Mouse (Mus musculus) embryonic facial prominence, embryonic 15.5 days (tissue): ENCODE data around the gene C1qtnf5. TPM values are rescaled to one million over a fixed set of nuclear protein-coding genes. Genes with fewer than 3 reads are reported as not detected.

Experiments
- ATAC-seq: fragments of 200-750 bp; cut with Nextera tagmentation; 2 replicates; pipeline ENCODE4 v1.8.0; 2017; ENCODE audit warnings: low read depth, moderate TSS enrichment; ENCODE audit not compliant: insufficient number of reproducible peaks, low FRiP score, low TSS enrichment
- H3K27ac ChIP-seq: fragments of 300-500 bp; sonication (generic); replicated peaks from 2 replicates; pipeline ENCODE4 v1.5.1; 2015; ENCODE audit warnings: mild to moderate bottlenecking, inconsistent platforms
- H3K27me3 ChIP-seq: fragments of 300-500 bp; sonication (generic); 2 replicates; pipeline ENCODE4 v1.6.1; 2015; ENCODE audit warnings: inconsistent platforms
- H3K36me3 ChIP-seq: fragments of 300-500 bp; sonication (generic); 2 replicates; pipeline ENCODE4 v1.6.1; 2015; ENCODE audit warnings: mild to moderate bottlenecking, inconsistent platforms
- H3K4me1 ChIP-seq: fragments of 300-500 bp; sonication (generic); 2 replicates; pipeline ENCODE4 v1.6.1; 2015; ENCODE audit warnings: inconsistent platforms
- H3K4me2 ChIP-seq: fragments of 300-500 bp; sonication (generic); replicated peaks from 2 replicates; pipeline ENCODE4 v1.6.1; 2015; ENCODE audit warnings: mild to moderate bottlenecking, inconsistent platforms
- H3K4me3 ChIP-seq: fragments of 300-500 bp; sonication (generic); replicated peaks from 2 replicates; pipeline ENCODE4 v1.5.1; 2015; ENCODE audit warnings: mild to moderate bottlenecking, inconsistent platforms
- H3K9ac ChIP-seq: fragments of 300-500 bp; sonication (generic); 2 replicates; pipeline ENCODE4 v1.6.1; 2015; ENCODE audit warnings: inconsistent platforms
- H3K9me3 ChIP-seq: fragments of 300-500 bp; sonication (generic); replicated peaks from 2 replicates; pipeline ENCODE4 v1.6.1; 2016; ENCODE audit warnings: inconsistent platforms
- WGBS: fragments of 180-500 bp; shearing (Covaris S2); methylation state at CpG from one replicate; pipeline ENCODE4 v1.1.7; 2015; 5-methylcytosine and 5-hydroxymethylcytosine counted together
- polyA plus RNA-seq: library from polyadenylated mRNA; unstranded; fragments of >200 nt; fragmentation: Nextera tagmentation; extraction: Ambion mirVana; gene quantifications from 2 replicates; pipeline ENCODE4 v1.2.1, GENCODE M21; 2015

Gene C1qtnf5
- 5.3 and 6.0 TPM in 2 replicates for polyA plus RNA-seq

- ATAC-seq = peak; percentile 52
- Histone ChIP-seq H3K4me1 (peaks cover 50% of the 10 kb centered on the region), H3K9ac (no peak within 1 kb of the TSS), H3K27me3 (no peaks in the 10 kb centered on the region), H3K4me2 (peak within 1 kb of the TSS; percentile 35), H3K4me3 (peak within 1 kb of the TSS; percentile 20), H3K27ac (peak within 1 kb of the TSS; percentile 84), H3K9me3 (no peaks in the 10 kb centered on the region), H3K36me3 (peaks cover 9% of the 10 kb centered on the region)
- WGBS = 24% methylated on average over 8 of the region's 8 CpGs
Measured at GRCm38 (mm10) chr9:44107110-44107509, at the start of gene C1qtnf5. TSS of gene C1qtnf5 (plus strand) at chr9:44107245.

- WGBS = 77% methylated on average over 6 of the region's 6 CpGs
- Histone ChIP-seq H3K27ac (no peak overlapping the region), H3K4me1 (no peaks in the 10 kb centered on the region), H3K9me3 (no peaks in the 10 kb centered on the region), H3K36me3 (no peaks in the 10 kb centered on the region), H3K27me3 (no peaks in the 10 kb centered on the region), H3K4me2 (no peak overlapping the region), H3K4me3 (no peak overlapping the region), H3K9ac (no peak overlapping the region)
- no peak for ATAC-seq
Measured at GRCm38 (mm10) chr9:44058606-44059005, 48.4 kb upstream of the C1qtnf5 start.

- WGBS = 48% methylated on average over 1 of the region's 1 CpGs
- Histone ChIP-seq H3K27me3 (no peaks in the 10 kb centered on the region), H3K9ac (no peak overlapping the region), H3K4me2 (no peak overlapping the region), H3K9me3 (no peaks in the 10 kb centered on the region), H3K27ac (no peak overlapping the region), H3K36me3 (no peaks in the 10 kb centered on the region), H3K4me1 (peaks cover 13% of the 10 kb centered on the region; the same call in 1 of the 2 replicates), H3K4me3 (no peak overlapping the region)
- ATAC-seq = no peak
Measured at GRCm38 (mm10) chr9:44065177-44065576, 41.9 kb upstream of the C1qtnf5 start.

GRCm38 (mm10) chr9:44066785-44067225 is 40.2 kb upstream of the C1qtnf5 start, which contains the start of gene Usp2:
TSS of gene Usp2 (plus strand) at chr9:44067021.
- ATAC-seq = peak; percentile 96
- 0% methylated on average over 38 of the region's 38 CpGs for WGBS
- H3K4me3 ChIP-seq = peak within 1 kb of the TSS; percentile 60

GRCm38 (mm10) chr9:44067241-44067959 is 39.6 kb upstream of the C1qtnf5 start:
- H3K27me3 ChIP-seq = no peaks in the 10 kb centered on the region
- H3K9me3 ChIP-seq = no peaks in the 10 kb centered on the region
- peak overlapping the region; percentile 95 for H3K4me2 ChIP-seq
- H3K27ac ChIP-seq = peak overlapping the region; percentile 60
- peak overlapping the region; percentile 39 for H3K9ac ChIP-seq
- H3K4me1 ChIP-seq = peaks cover 30% of the 10 kb centered on the region
- no peaks in the 10 kb centered on the region for H3K36me3 ChIP-seq
- peak overlapping the region; percentile 60 for H3K4me3 ChIP-seq
- peak; percentile 20 for ATAC-seq
- WGBS = 5% methylated on average over 15 of the region's 15 CpGs

More at GRCm38 (mm10) chr9:44066785-44067225, 40.2 kb upstream of the C1qtnf5 start, which contains the start of gene Usp2:
- Histone ChIP-seq H3K4me1 (peaks cover 24% of the 10 kb centered on the region), H3K9me3 (no peaks in the 10 kb centered on the region), H3K36me3 (no peaks in the 10 kb centered on the region), H3K9ac (peak within 1 kb of the TSS; percentile 39), H3K4me2 (peak within 1 kb of the TSS; percentile 95), H3K27ac (peak within 1 kb of the TSS; percentile 60), H3K27me3 (no peaks in the 10 kb centered on the region)

- Histone ChIP-seq H3K4me3 (no peak overlapping the region), H3K9me3 (no peaks in the 10 kb centered on the region), H3K36me3 (no peaks in the 10 kb centered on the region), H3K4me1 (peaks cover 33% of the 10 kb centered on the region), H3K27me3 (no peaks in the 10 kb centered on the region), H3K4me2 (peak overlapping the region; percentile 95), H3K9ac (no peak overlapping the region), H3K27ac (no peak overlapping the region)
- 66% methylated on average over 6 of the region's 6 CpGs for WGBS
- ATAC-seq = no peak
Measured at GRCm38 (mm10) chr9:44067960-44068330, 39.1 kb upstream of the C1qtnf5 start.

- no peak for ATAC-seq
- no peak overlapping the region for H3K9ac ChIP-seq
- WGBS = 22% methylated on average over 7 of the region's 7 CpGs
Measured at GRCm38 (mm10) chr9:44069252-44069651, 37.8 kb upstream of the C1qtnf5 start.

GRCm38 (mm10) chr9:44070113-44070843 is 36.8 kb upstream of the C1qtnf5 start:
- H3K9ac ChIP-seq = no peak overlapping the region
- WGBS = 58% methylated on average over 14 of the region's 14 CpGs
- H3K27me3 ChIP-seq = no peaks in the 10 kb centered on the region
- no peaks in the 10 kb centered on the region for H3K36me3 ChIP-seq
- peaks cover 33% of the 10 kb centered on the region for H3K4me1 ChIP-seq
- H3K9me3 ChIP-seq = no peaks in the 10 kb centered on the region
- H3K27ac ChIP-seq = no peak overlapping the region
- H3K4me2 ChIP-seq = no peak overlapping the region
- ATAC-seq = no peak
- H3K4me3 ChIP-seq = no peak overlapping the region

More at GRCm38 (mm10) chr9:44069252-44069651, 37.8 kb upstream of the C1qtnf5 start:
- no peaks in the 10 kb centered on the region for H3K36me3 ChIP-seq
- no peaks in the 10 kb centered on the region for H3K27me3 ChIP-seq
- no peaks in the 10 kb centered on the region for H3K9me3 ChIP-seq
- H3K4me1 ChIP-seq = peaks cover 33% of the 10 kb centered on the region
- no peak overlapping the region for H3K4me3 ChIP-seq
- no peak overlapping the region for H3K27ac ChIP-seq
- H3K4me2 ChIP-seq = no peak overlapping the region

- no peaks in the 10 kb centered on the region for H3K9me3 ChIP-seq
- H3K27me3 ChIP-seq = no peaks in the 10 kb centered on the region
- no peaks in the 10 kb centered on the region for H3K36me3 ChIP-seq
- H3K4me2 ChIP-seq = no peak overlapping the region
- peaks cover 33% of the 10 kb centered on the region for H3K4me1 ChIP-seq
- H3K9ac ChIP-seq = no peak overlapping the region
- 29% methylated on average over 8 of the region's 8 CpGs for WGBS
- H3K27ac ChIP-seq = no peak overlapping the region
- ATAC-seq = no peak
- H3K4me3 ChIP-seq = no peak overlapping the region
Measured at GRCm38 (mm10) chr9:44070844-44071231, 36.2 kb upstream of the C1qtnf5 start.

- H3K36me3 ChIP-seq = no peaks in the 10 kb centered on the region
- no peak overlapping the region for H3K9ac ChIP-seq
- H3K4me2 ChIP-seq = no peak overlapping the region; the same call in 1 of the 2 replicates
- peaks cover 39% of the 10 kb centered on the region for H3K4me1 ChIP-seq
- WGBS = 30% methylated on average over 11 of the region's 11 CpGs
- H3K4me3 ChIP-seq = no peak overlapping the region
- ATAC-seq = no peak
- no peaks in the 10 kb centered on the region for H3K27me3 ChIP-seq
- no peaks in the 10 kb centered on the region for H3K9me3 ChIP-seq
- H3K27ac ChIP-seq = no peak overlapping the region
Measured at GRCm38 (mm10) chr9:44071914-44072598, 35.0 kb upstream of the C1qtnf5 start.

GRCm38 (mm10) chr9:44072599-44072915 is 34.5 kb upstream of the C1qtnf5 start:
- no peak overlapping the region for H3K27ac ChIP-seq
- no peak overlapping the region for H3K9ac ChIP-seq
- 37% methylated on average over 4 of the region's 4 CpGs for WGBS
- H3K9me3 ChIP-seq = no peaks in the 10 kb centered on the region
- no peak overlapping the region for H3K4me2 ChIP-seq
- no peak overlapping the region for H3K4me3 ChIP-seq
- no peak for ATAC-seq
- H3K36me3 ChIP-seq = no peaks in the 10 kb centered on the region
- H3K4me1 ChIP-seq = peaks cover 34% of the 10 kb centered on the region
- no peaks in the 10 kb centered on the region for H3K27me3 ChIP-seq
